Mouse (Mus musculus): ENCODE data around the gene Ms4a6c. TPM values are rescaled to one million over a fixed set of nuclear protein-coding genes. Genes with fewer than 3 reads are reported as not detected.
A peak's percentile ranks its signal among the peaks of the same experiment; 100 is the strongest.
"Not testable (repeated sequence)": the region's sequence is repeated elsewhere in the genome, so short reads cannot be mapped to it uniquely, and the experiment has no call there.

Gene Ms4a6c
- total RNA-seq, 2 experiments from 2014 or later, result 5.5 to 7.1 TPM

GRCm38 (mm10) chr19:11500796-11501195 is 31.6 kb downstream of the Ms4a6c start:
- intact Hi-C loops (cut with DNase I), result loop anchor here (1.0 kb wide), 1 partner anchor 49 kb away; no protein-coding TSS in a partner anchor
- no peak for DNase-seq

GRCm38 (mm10) chr19:11501326-11501725 is 32.2 kb downstream of the Ms4a6c start:
- DNase-seq, result no peak
- intact Hi-C loops (cut with DNase I), result no loop called here

- intact Hi-C loops (cut with DNase I), result no loop called here
- no peak for DNase-seq
Measured at GRCm38 (mm10) chr19:11504857-11505256, 35.7 kb downstream of the Ms4a6c start.

- intact Hi-C loops (cut with DNase I), result no loop called here
- no peak for DNase-seq
Measured at GRCm38 (mm10) chr19:11513458-11513857, 44.3 kb downstream of the Ms4a6c start.

GRCm38 (mm10) chr19:11516246-11516645 is 47.1 kb downstream of the Ms4a6c start, which contains the start of gene Ms4a6b:
Gene Ms4a6b, plus strand, starts transcription at chr19:11516512.
- no peak for DNase-seq
- intact Hi-C loops (cut with DNase I), result no loop called here

- intact Hi-C loops (cut with DNase I), result no loop called here
- no peak for DNase-seq
Measured at GRCm38 (mm10) chr19:11516845-11517244, 47.7 kb downstream of the Ms4a6c start.

GRCm38 (mm10) chr19:11517373-11517772 is 48.2 kb downstream of the Ms4a6c start:
- intact Hi-C loops (cut with DNase I), result not testable (repeated sequence)
- peak in 1 of 2 experiments; percentile 25 for DNase-seq

GRCm38 (mm10) chr19:11518356-11518755 is 49.2 kb downstream of the Ms4a6c start:
- DNase-seq; intact Hi-C loops (cut with DNase I): not testable (repeated sequence)

- no peak for DNase-seq
- intact Hi-C loops (cut with DNase I), result no loop called here
Measured at GRCm38 (mm10) chr19:11520146-11520545, 51.0 kb downstream of the Ms4a6c start.

Other genes starting within 250 kb of the Ms4a6c start
- gene Ms4a12, start 236.9 kb upstream of the Ms4a6c start, total RNA-seq (2021), result not detected
- gene Ms4a1, start 203.1 kb upstream of the Ms4a6c start, total RNA-seq (2021), result under 1 TPM; 0.55 to 0.84 TPM
- gene Ms4a5, start 185.5 kb upstream of the Ms4a6c start, total RNA-seq (2021), result not detected
- under 1 TPM; 0.10 to 0.12 TPM for gene Ms4a14, start 154.9 kb upstream of the Ms4a6c start, total RNA-seq (2021)
- under 1 TPM; 0.89 to 0.97 TPM for gene Ms4a7, start 133.2 kb upstream of the Ms4a6c start, total RNA-seq (2021)
- gene Ms4a4a, start 93.8 kb upstream of the Ms4a6c start, total RNA-seq (2021), result 1 to 10 TPM; 3.0 to 5.7 TPM
- gene Ms4a4c, start 64.6 kb upstream of the Ms4a6c start, total RNA-seq (2021), result not detected
- gene Ms4a4b, start 25.8 kb upstream of the Ms4a6c start, total RNA-seq (2021), result 1 to 10 TPM; 1.1 to 2.4 TPM
- under 1 TPM in 1 of 2 experiments, not detected in 1; 0.24 TPM for gene Gm8369, start 16.6 kb downstream of the Ms4a6c start, total RNA-seq (2021)
- 1 to 10 TPM; 2.9 to 4.7 TPM for gene Ms4a6b, start 47.1 kb downstream of the Ms4a6c start, total RNA-seq (2021)
- gene Ms4a4d, start 67.4 kb downstream of the Ms4a6c start, total RNA-seq (2021), result 1 to 10 TPM; 1.5 TPM
- gene Ms4a6d, start 135.5 kb downstream of the Ms4a6c start, total RNA-seq (2021), result 1 to 10 TPM; 1.5 to 2.7 TPM
- under 1 TPM in 1 of 2 experiments, not detected in 1; 0.47 TPM for gene Ms4a2, start 154.4 kb downstream of the Ms4a6c start, total RNA-seq (2021)
- gene Ms4a3, start 171.5 kb downstream of the Ms4a6c start, total RNA-seq (2021), result not detected
- not detected for gene Oosp2, start 191.2 kb downstream of the Ms4a6c start, total RNA-seq (2021)
- not detected for gene Oosp1, start 221.8 kb downstream of the Ms4a6c start, total RNA-seq (2021)
- not detected for gene Oosp3, start 227.7 kb downstream of the Ms4a6c start, total RNA-seq (2021)